Mouse (Mus musculus) embryonic facial prominence, embryonic 15.5 days (tissue): ENCODE results near the gene Opcml. TPM values are rescaled to one million over a fixed set of nuclear protein-coding genes. Genes with fewer than 3 reads are reported as not detected.

Experiments used
- ATAC-seq: fragments of 200-750 bp; cut with Nextera tagmentation; 2 replicates; pipeline ENCODE4 v1.8.0; 2017; ENCODE audit warnings: low read depth, moderate TSS enrichment; ENCODE audit not compliant: insufficient number of reproducible peaks, low FRiP score, low TSS enrichment
- H3K27ac ChIP-seq: fragments of 300-500 bp; sonication (generic); replicated peaks from 2 replicates; pipeline ENCODE4 v1.5.1; 2015; ENCODE audit warnings: mild to moderate bottlenecking, inconsistent platforms
- H3K27me3 ChIP-seq: fragments of 300-500 bp; sonication (generic); 2 replicates; pipeline ENCODE4 v1.6.1; 2015; ENCODE audit warnings: inconsistent platforms
- H3K36me3 ChIP-seq: fragments of 300-500 bp; sonication (generic); 2 replicates; pipeline ENCODE4 v1.6.1; 2015; ENCODE audit warnings: mild to moderate bottlenecking, inconsistent platforms
- H3K4me1 ChIP-seq: fragments of 300-500 bp; sonication (generic); 2 replicates; pipeline ENCODE4 v1.6.1; 2015; ENCODE audit warnings: inconsistent platforms
- H3K4me2 ChIP-seq: fragments of 300-500 bp; sonication (generic); replicated peaks from 2 replicates; pipeline ENCODE4 v1.6.1; 2015; ENCODE audit warnings: mild to moderate bottlenecking, inconsistent platforms
- H3K4me3 ChIP-seq: fragments of 300-500 bp; sonication (generic); replicated peaks from 2 replicates; pipeline ENCODE4 v1.5.1; 2015; ENCODE audit warnings: mild to moderate bottlenecking, inconsistent platforms
- H3K9ac ChIP-seq: fragments of 300-500 bp; sonication (generic); 2 replicates; pipeline ENCODE4 v1.6.1; 2015; ENCODE audit warnings: inconsistent platforms
- H3K9me3 ChIP-seq: fragments of 300-500 bp; sonication (generic); replicated peaks from 2 replicates; pipeline ENCODE4 v1.6.1; 2016; ENCODE audit warnings: inconsistent platforms
- WGBS: fragments of 180-500 bp; shearing (Covaris S2); methylation state at CpG from one replicate; pipeline ENCODE4 v1.1.7; 2015; 5-methylcytosine and 5-hydroxymethylcytosine counted together
- polyA plus RNA-seq: library from polyadenylated mRNA; unstranded; fragments of >200 nt; fragmentation: Nextera tagmentation; extraction: Ambion mirVana; gene quantifications from 2 replicates; pipeline ENCODE4 v1.2.1, GENCODE M21; 2015

The Opcml gene
- polyA plus RNA-seq, 1 experiment from 2014 or later = 5.7 TPM

DNA sequence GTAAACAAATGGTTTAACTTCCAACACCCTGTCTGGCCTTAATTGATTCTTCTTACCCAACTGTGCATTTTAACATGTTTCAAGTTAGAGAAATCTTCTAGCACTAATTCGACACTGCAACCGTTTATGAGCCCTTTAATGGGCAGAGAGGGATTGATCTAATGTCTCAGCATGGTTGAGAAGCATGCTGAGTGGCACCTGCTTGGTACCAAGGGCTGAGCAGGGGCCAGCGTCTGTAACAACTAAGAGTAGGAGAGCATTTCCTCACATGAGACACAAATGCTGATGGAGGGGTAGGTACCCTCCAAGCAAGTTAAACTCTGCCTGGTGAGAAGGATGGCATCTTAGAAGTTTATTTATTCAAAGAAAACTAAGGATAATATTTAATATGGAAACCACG lies 699.3 kb downstream of the Opcml start:
- WGBS = 64% methylated on average over 4 of the region's 4 CpGs
- Histone ChIP-seq H3K4me3 (no peak overlapping the region), H3K9me3 (no peaks in the 10 kb centered on the region), H3K4me1 (no peaks in the 10 kb centered on the region), H3K9ac (no peak overlapping the region), H3K27me3 (no peaks in the 10 kb centered on the region), H3K4me2 (no peak overlapping the region), H3K27ac (no peak overlapping the region), H3K36me3 (no peaks in the 10 kb centered on the region)
- ATAC-seq = no peak

DNA sequence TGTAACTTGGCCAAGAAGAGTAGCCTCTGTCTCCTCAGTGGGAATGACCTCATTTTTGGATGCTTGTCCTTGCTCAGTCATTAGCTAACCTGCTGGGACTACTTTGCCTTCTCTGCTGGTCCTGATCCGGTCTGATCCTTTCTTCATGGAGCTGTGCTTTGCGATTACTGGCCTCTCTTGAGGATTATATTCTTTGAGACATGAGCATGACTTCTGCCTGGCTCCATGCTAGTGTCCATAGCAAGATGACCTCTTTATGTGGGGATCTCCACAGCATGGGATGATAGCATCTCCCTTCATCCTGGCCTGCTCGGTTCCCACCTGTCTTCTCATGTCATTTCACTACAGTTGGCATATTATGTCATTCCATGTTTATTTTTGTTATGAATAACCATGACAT lies 699.8 kb downstream of the Opcml start:
- Histone ChIP-seq H3K27ac (no peak overlapping the region), H3K36me3 (no peaks in the 10 kb centered on the region), H3K27me3 (no peaks in the 10 kb centered on the region), H3K4me1 (no peaks in the 10 kb centered on the region), H3K4me2 (no peak overlapping the region), H3K4me3 (no peak overlapping the region), H3K9me3 (no peaks in the 10 kb centered on the region), H3K9ac (no peak overlapping the region)
- 78% methylated on average over 3 of the region's 3 CpGs for WGBS
- no peak for ATAC-seq

DNA sequence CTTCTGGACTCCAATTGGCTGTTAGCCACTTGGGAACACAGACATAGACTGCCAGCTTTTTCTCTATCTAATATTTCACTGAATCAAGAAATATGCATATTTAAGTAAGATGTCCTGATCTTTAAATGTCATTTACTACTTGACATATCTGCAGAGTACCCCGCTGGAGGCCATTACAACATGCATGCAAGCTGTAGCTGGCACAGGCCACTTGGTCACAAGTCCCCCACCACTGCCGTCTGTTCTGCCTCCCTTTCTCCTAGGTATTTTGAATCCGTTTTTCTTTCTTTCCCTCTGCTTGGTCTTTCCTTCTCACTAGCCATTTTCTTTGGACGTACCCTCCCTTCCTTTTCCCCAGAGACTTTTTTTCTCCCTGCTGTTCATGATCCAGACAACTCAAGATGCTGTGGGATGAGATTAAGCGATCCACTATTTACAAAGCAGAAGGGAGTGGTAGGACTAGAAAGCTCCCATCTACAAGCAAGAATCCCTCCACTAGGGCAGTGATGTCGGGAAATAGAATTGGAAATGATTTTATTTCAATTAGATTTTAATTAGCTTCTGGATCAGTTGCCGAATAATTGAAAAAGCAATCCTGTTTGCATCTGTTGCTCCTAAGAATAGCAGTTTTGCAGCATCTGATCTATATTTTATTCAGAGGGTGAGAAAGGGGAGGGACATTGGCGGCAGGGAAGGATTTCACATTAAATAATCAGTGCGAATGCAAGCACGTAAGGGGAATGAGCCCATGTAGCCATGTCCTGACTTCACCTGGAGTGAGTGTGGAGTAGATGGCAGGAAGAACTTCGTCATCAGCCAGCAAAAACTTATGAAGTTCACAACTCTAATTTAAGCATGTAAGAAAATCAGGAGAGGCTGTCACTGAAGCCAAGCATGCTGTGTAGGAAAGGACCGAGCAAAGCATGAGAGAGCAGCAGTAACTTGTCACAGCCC lies 709.5 kb downstream of the Opcml start:
- H3K9ac ChIP-seq = no peak overlapping the region
- no peak for ATAC-seq
- no peaks in the 10 kb centered on the region for H3K4me1 ChIP-seq
- no peaks in the 10 kb centered on the region for H3K27me3 ChIP-seq
- WGBS = 67% methylated on average over 12 of the region's 12 CpGs
- H3K27ac ChIP-seq = no peak overlapping the region
- H3K4me3 ChIP-seq = no peak overlapping the region
- no peaks in the 10 kb centered on the region for H3K9me3 ChIP-seq
- H3K4me2 ChIP-seq = no peak overlapping the region
- H3K36me3 ChIP-seq = no peaks in the 10 kb centered on the region

DNA sequence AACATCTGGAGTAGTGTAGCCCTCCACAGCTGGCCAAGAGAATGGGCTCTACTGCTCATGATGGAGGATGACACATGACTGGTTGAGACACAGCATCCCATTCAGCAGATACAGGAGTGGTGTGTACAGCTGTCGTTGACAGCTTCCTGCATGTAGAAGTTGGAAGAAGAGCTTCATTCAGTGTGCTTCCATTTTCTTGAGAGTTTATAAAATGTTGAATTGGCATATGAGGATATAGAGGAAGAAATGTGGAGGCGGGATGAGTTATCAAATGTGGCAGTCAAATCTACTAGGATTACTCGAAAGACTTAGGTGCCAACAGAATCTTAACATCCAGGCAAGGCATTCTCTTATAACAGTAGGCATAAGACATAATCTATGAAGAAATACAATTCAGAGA lies 723.3 kb downstream of the Opcml start:
- no peak for ATAC-seq
- H3K9ac ChIP-seq = no peak overlapping the region
- WGBS = 91% methylated on average over 3 of the region's 3 CpGs
- no peaks in the 10 kb centered on the region for H3K27me3 ChIP-seq
- no peaks in the 10 kb centered on the region for H3K36me3 ChIP-seq
- H3K4me3 ChIP-seq = no peak overlapping the region
- no peak overlapping the region for H3K4me2 ChIP-seq
- H3K27ac ChIP-seq = no peak overlapping the region
- no peaks in the 10 kb centered on the region for H3K4me1 ChIP-seq
- H3K9me3 ChIP-seq = no peaks in the 10 kb centered on the region

- Histone ChIP-seq H3K4me2 (no peak overlapping the region), H3K4me3 (no peak overlapping the region), H3K9me3 (no peaks in the 10 kb centered on the region), H3K36me3 (no peaks in the 10 kb centered on the region), H3K27me3 (no peaks in the 10 kb centered on the region), H3K9ac (no peak overlapping the region), H3K4me1 (no peaks in the 10 kb centered on the region), H3K27ac (no peak overlapping the region)
- WGBS = 26% methylated on average over 1 of the region's 1 CpGs
- no peak for ATAC-seq
Observed at GRCm38 (mm10) chr9:28533191-28533590, 742.6 kb downstream of the Opcml start.

GRCm38 (mm10) chr9:28535006-28535405 lies 744.4 kb downstream of the Opcml start:
- no peak for ATAC-seq
- 77% methylated on average over 4 of the region's 4 CpGs for WGBS
- no peak overlapping the region for H3K4me3 ChIP-seq

GRCm38 (mm10) chr9:28536637-28537036 lies 746.1 kb downstream of the Opcml start:
- no peaks in the 10 kb centered on the region for H3K27me3 ChIP-seq
- no peaks in the 10 kb centered on the region for H3K9me3 ChIP-seq
- H3K4me1 ChIP-seq = no peaks in the 10 kb centered on the region
- H3K4me3 ChIP-seq = no peak overlapping the region
- 45% methylated on average over 4 of the region's 4 CpGs for WGBS
- no peak overlapping the region for H3K4me2 ChIP-seq
- no peak overlapping the region for H3K27ac ChIP-seq
- ATAC-seq = no peak
- H3K9ac ChIP-seq = no peak overlapping the region
- H3K36me3 ChIP-seq = no peaks in the 10 kb centered on the region

More at GRCm38 (mm10) chr9:28535006-28535405, 744.4 kb downstream of the Opcml start:
- H3K9ac ChIP-seq = no peak overlapping the region
- no peaks in the 10 kb centered on the region for H3K9me3 ChIP-seq
- no peak overlapping the region for H3K4me2 ChIP-seq
- H3K27me3 ChIP-seq = no peaks in the 10 kb centered on the region
- no peak overlapping the region for H3K27ac ChIP-seq
- H3K36me3 ChIP-seq = no peaks in the 10 kb centered on the region
- H3K4me1 ChIP-seq = no peaks in the 10 kb centered on the region

- Histone ChIP-seq H3K36me3 (no peaks in the 10 kb centered on the region), H3K4me1 (no peaks in the 10 kb centered on the region), H3K9ac (no peak overlapping the region), H3K4me3 (no peak overlapping the region), H3K4me2 (no peak overlapping the region), H3K9me3 (no peaks in the 10 kb centered on the region), H3K27ac (no peak overlapping the region), H3K27me3 (no peaks in the 10 kb centered on the region)
- ATAC-seq = no peak
- WGBS = 75% methylated on average over 9 of the region's 9 CpGs
Observed at GRCm38 (mm10) chr9:28548189-28548588, 757.6 kb downstream of the Opcml start.

DNA sequence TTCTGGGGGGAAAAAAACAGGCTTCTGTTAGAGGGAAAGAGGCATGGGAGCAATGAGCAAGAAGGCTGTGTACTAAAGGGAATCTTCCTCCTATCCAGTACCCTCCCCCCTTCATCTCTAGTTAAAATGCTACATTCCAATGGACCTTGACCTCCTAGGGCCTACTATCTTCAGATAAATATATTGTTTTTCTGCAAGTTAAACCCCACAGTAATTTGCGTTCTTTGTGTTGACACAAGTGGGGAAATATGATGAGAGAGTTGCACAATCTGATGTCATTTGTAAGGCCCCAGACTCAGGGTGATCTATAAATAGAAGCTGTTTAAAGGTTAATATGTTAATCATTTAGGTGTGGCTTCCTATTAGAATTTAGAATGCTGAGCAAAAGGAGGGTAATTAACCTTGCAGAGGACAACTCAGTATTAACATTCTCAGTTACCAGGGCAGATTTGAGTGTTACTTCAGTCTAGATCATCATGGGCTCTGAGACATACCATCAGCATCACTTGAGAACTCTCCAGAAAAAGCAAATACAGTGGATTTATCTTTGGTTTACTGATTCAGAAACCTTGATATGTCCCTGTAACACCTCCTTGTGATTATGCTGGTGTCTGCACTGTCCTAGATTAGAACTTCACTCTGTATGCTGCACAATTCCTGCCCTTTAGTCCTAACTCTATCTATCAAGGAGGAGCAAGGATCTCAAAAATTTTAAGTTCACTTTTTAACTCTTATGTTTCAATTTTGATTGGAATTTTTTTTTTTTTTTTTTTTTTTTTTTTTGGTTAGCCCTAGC lies 762.0 kb downstream of the Opcml start:
- Histone ChIP-seq H3K27ac (no peak overlapping the region), H3K4me3 (no peak overlapping the region), H3K36me3 (no peaks in the 10 kb centered on the region), H3K9me3 (no peaks in the 10 kb centered on the region), H3K9ac (no peak overlapping the region), H3K27me3 (no peaks in the 10 kb centered on the region), H3K4me2 (no peak overlapping the region), H3K4me1 (no peaks in the 10 kb centered on the region)
- WGBS = 88% methylated on average over 1 of the region's 1 CpGs
- ATAC-seq = no peak

DNA sequence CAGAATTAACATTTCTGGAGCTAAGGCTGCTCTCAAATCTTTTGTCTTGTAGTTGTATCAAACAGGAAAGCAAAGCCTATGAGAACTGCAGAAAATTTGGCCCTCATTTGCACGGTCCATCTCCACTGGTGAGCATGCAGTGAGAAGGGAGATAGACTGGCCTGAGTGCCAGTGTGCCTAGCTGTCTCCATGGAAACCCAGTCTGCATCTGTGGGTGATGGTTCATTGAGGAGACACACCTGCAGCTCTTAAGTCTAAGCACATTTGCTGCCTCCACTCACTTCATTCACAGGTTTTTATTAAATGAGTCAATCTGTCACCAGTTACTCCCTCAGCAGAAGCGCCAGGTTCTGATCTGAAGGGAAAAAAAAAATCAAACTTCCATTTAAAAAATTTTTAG lies 768.1 kb downstream of the Opcml start:
- Histone ChIP-seq H3K9me3 (no peaks in the 10 kb centered on the region), H3K27ac (no peak overlapping the region), H3K9ac (no peak overlapping the region), H3K4me1 (no peaks in the 10 kb centered on the region), H3K4me3 (no peak overlapping the region), H3K36me3 (no peaks in the 10 kb centered on the region), H3K27me3 (no peaks in the 10 kb centered on the region), H3K4me2 (no peak overlapping the region)
- 89% methylated on average over 2 of the region's 2 CpGs for WGBS
- ATAC-seq = no peak

GRCm38 (mm10) chr9:28561761-28562160 lies 771.2 kb downstream of the Opcml start:
- ATAC-seq = no peak
- Histone ChIP-seq H3K4me1 (no peaks in the 10 kb centered on the region), H3K4me2 (no peak overlapping the region), H3K9me3 (no peaks in the 10 kb centered on the region), H3K4me3 (no peak overlapping the region), H3K9ac (no peak overlapping the region), H3K36me3 (no peaks in the 10 kb centered on the region), H3K27me3 (no peaks in the 10 kb centered on the region), H3K27ac (no peak overlapping the region)
- WGBS = 43% methylated on average over 6 of the region's 6 CpGs
